Comparison of ENCODE assay signal across 9 mouse cellular contexts in genomic region chr10:12888373-12888772, GRCm38 (mm10). TPM values are rescaled to one million over a fixed set of nuclear protein-coding genes. Genes with fewer than 3 reads are reported as not detected.
DNase-seq lines count a peak whose midpoint lies in the region.
"Had no signal": no experiment of that assay in that cellular context is flagged by ENCODE, and none has a peak within 500 bp of the region (broad histone marks: within the 10 kb centered on the region; RNA-seq: fewer than 3 reads in every experiment).

No protein-coding gene starts in this region.

- peak; percentile 9 for DNase-seq in thymus, postnatal 14 days
- no peak for DNase-seq in thymus, postnatal 4 days
- DNase-seq in ZHBTc4 (ENCODE audit: low read depth, low spot score): peak; percentile 30
- peak; percentile 35 for DNase-seq in heart, postnatal 4 days
- peak; percentile 31 to 41 for DNase-seq in natural killer cell, adult 2 months (ENCODE audit: low spot score in 2 of 2)
- DNase-seq in ovary, postnatal 14 days (ENCODE audit: low spot score): no peak
- no peak for DNase-seq in adrenal gland, adult 8-10 months
- no peak for DNase-seq in retina, postnatal 1 day
- DNase-seq: cerebellum, adult 11-12 months had no signal

RNA-seq across cellular contexts. Expression of gene Utrn, which starts 19.2 kb away (rescaled TPM):
- 100 to 1,000 TPM in 1 of 2 experiments, 10 to 100 TPM in 1; 95.0 to 104 TPM for total RNA-seq in heart, postnatal 4 days (2021)
- 100 to 1,000 TPM in 3 of 4 experiments, 10 to 100 TPM in 1; 98.3 to 124 (median 123) TPM for total RNA-seq in adrenal gland, adult 8-10 months (2022)

Comparison
In these comparisons a context has a peak if more than half of its experiments do, and no peak if none do; other contexts are left out.
1. DNase-seq: peak in thymus, postnatal 14 days (single experiment), ZHBTc4 (single experiment), heart, postnatal 4 days (single experiment) and natural killer cell, adult 2 months (2 of 2); none in thymus, postnatal 4 days (single experiment), ovary, postnatal 14 days (single experiment), adrenal gland, adult 8-10 months (single experiment) and retina, postnatal 1 day (single experiment).